Comparison of ENCODE assay signal across 1 mouse cellular context in the genomic region with DNA sequence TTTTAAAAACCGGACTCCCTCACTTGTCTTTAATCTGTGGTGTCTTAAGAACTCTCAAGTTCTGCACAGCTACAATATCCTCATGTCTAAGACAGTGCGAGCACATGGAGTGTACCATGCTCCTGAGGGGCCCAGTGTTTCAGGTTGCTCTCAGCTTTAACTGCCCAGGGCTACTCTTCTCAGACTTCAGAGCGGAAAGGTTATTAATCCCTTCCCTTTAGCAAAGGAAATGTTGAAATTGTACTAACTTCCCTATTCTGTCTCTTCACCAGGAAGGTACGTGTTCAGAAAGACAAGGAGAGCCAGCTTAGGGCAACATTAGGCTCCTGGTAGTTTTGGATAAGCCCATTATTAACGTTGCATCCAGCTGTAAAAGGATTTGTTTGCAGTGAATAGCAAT.
TF ChIP-seq lines count a peak whose summit lies in the region.

No protein-coding gene starts in this region.

TF ChIP-seq in MEL, 35 proteins besides CTCF, POLR2A, EP300 and RAD21 (continued from another document):
- TF ChIP-seq MYC (IDR thresholded peaks at IDR 0.05; ENCODE audit: low read depth, low read length) (0 out of 2 replicates have a peak, but pooled peaks have one; percentile 45), ZC3H11A (IDR thresholded peaks at IDR 0.05; ENCODE audit: low read depth, low read length) (no peak), GATA1 (IDR thresholded peaks at IDR 0.05; ENCODE audit: low read depth, low read length) (no peak), TCF12 (IDR thresholded peaks at IDR 0.05; ENCODE audit: low read depth, low read length) (no peak), POLR2AphosphoS2 (IDR thresholded peaks at IDR 0.05; ENCODE audit: low read length) (no peak), RCOR1 (IDR thresholded peaks at IDR 0.05; ENCODE audit: low read depth, low read length) (no peak), POLR2AphosphoS5 (IDR thresholded peaks at IDR 0.05; ENCODE audit: borderline replicate concordance, low read depth, low read length) (no peak), ZKSCAN1 (IDR thresholded peaks at IDR 0.05; ENCODE audit: low read depth, low read length) (no peak), SMC3 (IDR thresholded peaks at IDR 0.05; ENCODE audit: low read depth, low read length) (no peak), GABPA (IDR thresholded peaks at IDR 0.05; ENCODE audit: low read depth, low read length) (no peak)
